Mouse (Mus musculus) NIH3T3 (cell line): Measurements from ENCODE around the gene Olfr522.

Experiments used
- DNase-seq: peaks from one replicate; pipeline ENCODE4 v3.0.0-alpha.2; 2012; ENCODE audit warnings: low read depth

Gene Olfr522

DNA sequence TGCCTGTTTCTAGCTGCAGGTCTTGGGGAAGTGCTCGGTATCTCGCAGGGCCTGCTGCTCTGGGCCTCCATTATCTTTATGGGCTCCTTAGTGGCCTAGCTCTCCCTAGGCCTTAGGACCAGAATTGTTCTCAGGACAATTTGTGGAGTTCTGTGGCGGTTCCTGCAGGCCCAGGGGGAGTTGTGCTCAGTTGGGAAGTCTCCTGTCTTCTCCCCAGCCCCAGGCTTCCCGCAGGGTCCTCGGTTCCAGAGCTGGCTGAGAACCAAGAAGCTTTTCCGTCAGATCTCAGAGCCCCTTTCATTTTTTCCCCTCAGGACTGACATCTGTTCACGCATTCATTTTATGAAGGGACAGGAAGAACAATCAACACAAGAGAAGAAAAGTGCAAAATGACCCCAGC lies at the start of gene Olfr522:
TSS of gene Olfr522 (minus strand) at position 101 of the 400 bp plus-strand sequence.
- DNase-seq: no peak

DNA sequence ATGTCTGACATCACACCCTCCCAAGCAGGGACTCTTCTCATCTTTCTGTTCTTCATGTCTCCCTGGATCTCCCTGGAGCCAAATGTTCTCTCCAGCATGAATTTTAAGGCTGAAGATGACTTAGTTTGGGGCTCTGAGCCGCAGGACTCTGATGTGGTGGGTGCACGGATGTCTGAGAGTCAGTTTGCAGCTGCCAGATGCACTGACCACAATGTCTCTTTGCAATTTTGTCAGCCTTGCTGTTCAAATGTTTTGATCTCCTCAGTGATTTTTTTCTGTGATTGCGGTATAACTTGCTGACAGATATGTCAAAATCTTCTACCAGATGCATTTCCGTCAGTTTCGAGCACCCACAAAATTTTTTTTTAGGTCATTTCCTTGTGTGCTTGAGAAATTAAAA lies 49.3 kb upstream of the Olfr522 start:
- DNase-seq: no peak

DNA sequence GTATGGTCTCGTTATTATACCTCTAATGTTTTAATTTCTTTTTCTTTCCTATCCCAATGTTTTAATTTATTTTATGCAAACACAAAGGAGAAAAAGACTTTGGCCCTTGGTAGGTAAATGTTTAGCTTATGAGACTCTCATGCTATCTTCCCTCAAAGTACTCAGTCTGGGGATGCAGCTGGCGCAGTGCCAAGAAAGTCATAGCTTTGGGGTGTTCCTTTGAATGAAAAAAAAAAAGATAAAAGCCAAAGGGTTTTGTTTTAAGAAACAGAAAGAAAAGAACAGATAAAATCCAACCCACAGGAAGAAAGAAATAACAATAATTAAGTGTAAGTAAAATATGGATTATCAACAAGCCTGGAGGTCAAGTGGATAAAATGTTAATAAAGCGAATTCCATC lies 44.1 kb upstream of the Olfr522 start:
- no peak for DNase-seq

DNA sequence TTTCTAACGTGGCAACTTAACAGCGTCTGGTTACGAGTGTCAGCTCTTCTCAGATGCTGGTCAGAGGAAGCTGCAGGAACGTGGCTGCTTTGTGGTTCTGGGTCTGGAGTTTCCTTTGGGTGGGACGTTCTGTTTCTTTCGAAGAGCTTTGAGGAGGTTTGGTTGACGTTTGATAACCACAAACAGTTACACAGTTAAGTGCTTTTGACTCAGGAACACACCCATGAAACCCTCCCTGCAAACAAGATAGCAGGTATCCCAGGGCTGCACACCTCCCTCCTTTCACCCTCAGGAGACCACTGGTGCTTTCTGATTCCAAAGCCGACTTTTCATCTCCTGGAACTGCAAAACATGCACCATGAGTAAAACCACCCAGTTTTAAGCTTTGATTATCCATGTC lies 43.6 kb upstream of the Olfr522 start:
- DNase-seq: no peak

DNA sequence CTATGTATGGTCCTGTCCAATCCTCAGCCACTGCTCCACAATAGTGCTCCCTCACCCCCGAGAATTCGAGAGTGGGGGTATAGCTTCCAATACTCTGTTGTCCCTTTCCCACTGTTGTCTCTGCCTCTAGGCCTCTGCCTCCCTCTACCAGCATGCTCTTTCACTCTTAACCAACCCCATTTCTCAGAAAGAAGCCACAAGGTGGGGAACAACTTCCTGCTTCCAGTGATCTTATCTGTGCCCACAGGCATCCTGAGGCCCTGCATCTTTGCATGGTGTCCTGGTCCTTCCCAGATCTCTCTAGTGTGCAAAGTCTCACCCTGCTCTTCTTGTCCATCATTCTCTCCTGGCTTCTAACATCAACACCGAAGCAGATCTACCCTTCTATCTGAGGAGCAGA lies 42.3 kb upstream of the Olfr522 start:
- DNase-seq: no peak

DNA sequence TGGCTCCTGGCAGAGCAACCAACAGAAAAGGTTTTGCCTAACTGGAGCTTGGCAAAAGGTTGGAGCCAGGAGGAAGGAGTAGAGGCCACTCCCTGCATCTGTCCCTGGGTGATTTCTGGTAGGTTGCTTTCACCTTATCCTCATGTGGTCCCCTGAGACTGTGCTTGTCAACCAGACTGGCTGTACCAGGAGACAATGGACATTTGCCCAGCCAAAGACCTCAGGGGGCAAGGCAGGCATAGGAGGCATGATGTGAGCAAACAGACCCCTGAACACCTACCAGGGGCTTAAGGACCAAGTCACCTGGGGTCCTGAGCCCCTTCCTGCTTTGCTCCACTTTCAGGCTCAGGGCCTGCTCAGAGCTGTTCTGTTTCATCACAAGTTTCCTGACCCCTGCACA lies 41.3 kb upstream of the Olfr522 start, which contains the start of gene Olfr524:
TSS of gene Olfr524 (minus strand) at position 101 of the 400 bp plus-strand sequence.
- DNase-seq: no peak

DNA sequence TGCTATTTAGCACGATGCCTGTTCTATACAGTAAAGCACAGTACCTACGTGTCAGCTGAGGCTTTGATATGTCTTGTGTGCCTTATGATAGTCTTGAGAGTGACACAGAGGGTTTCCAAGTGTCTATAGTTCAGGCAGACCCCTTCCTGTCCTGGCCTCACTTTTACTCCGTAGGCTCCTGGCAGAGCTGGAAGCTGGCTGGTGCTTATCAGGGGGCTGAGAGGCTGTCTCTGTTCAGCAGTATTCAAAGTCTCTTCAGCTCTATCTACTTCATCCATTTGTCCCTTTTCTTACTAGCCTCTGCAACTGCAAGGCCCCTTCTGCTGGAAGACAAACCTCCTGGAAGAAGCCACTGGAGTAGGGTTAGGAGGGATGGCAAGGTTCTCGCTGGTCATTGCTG lies 36.5 kb upstream of the Olfr522 start:
- DNase-seq: no peak

DNA sequence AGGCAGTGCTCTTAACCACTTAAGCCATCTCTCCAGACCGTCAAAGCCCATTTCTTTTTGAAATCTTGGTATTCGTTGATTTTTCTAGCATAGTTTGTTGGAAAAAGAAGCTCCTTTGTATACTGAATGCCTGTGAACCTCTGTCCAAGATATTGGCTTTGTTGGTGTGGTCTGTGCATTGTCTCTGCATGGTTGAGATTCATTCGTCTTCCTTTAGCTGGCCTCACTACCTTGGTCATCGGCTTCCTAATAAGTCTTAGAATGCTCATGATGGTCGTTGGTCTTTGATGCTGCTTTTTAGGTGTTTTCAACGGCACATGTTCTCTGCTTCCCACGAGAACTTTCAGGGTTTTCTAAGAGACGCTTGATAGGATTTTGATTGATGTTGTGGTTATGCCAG lies 31.4 kb upstream of the Olfr522 start:
- no peak for DNase-seq

DNA sequence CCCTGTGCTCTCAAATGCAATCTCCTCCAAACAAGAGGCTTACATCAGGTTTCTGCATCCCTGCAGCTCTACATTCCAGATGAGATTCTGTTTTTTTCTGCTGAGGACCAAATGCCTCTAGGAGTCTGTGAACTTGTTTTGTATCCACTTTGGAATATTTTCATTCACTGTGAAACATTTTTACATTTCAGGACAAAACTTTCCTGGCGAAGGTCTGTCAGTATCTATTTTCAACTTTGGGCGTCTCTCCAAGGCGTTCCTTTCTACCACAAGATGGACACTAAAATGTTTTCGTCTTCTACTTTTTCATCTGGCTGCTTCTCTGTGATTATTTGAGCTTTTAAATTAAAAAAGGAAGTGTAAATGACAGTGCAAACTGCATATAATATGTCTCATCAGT lies 29.5 kb upstream of the Olfr522 start:
- DNase-seq: no peak

DNA sequence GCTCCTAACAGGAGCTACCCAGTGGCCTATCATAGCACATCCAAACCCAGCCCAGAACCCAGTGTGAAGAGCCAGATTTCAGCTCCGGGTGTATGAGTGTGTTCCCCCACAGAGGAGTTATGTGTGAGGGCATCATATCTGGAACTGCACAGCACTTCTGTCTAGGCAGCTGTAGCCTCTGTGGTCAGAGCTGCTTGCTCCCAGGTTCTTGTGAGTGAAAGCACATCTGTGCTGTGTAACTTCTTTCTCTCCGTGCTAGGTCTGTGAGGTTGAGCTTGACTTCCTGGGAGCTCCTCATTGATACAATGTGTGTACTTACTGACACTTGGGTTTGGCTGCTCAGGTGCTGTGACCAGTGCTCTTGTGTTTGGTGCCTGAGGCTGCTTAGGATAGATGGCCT lies 28.3 kb upstream of the Olfr522 start:
- no peak for DNase-seq

DNA sequence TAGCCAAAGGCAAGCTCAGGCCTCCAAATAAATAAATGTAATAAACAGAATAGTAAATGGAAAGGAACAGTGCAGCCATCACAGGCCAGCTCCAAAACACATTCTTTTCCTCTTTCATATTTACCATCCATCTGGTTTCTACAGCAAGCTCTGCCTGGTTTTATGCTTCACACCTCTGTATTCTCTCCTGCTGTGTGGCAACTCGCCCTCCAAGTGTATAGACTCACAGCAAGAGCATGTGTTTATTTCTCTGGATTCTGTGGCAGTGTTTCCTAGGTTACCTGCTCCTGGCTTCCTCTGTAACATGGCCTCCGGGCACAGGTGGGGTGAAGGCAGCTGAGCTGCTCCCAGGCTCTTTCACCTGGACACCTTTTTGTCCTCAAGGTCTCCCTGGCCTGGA lies 27.9 kb upstream of the Olfr522 start:
- DNase-seq: no peak

DNA sequence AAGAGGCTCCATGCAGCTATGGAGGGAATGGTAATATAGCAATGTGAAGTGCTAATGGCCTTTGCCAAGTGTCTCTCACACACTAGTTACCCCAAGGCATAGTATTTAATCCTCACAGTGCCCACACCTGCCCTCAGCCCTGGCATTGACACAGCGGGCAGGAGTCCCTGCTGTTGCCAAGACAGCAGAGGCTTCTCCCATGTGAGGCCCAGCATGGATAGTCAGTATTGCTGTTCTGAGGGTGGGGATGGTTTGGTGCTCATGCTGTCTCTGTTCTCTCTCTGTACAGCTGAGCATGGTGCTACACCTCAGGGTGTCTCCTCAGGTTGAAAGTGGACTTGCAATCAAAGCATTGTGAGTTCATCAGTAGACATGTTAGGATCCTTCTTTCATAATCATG lies 25.9 kb upstream of the Olfr522 start:
- DNase-seq: no peak

DNA sequence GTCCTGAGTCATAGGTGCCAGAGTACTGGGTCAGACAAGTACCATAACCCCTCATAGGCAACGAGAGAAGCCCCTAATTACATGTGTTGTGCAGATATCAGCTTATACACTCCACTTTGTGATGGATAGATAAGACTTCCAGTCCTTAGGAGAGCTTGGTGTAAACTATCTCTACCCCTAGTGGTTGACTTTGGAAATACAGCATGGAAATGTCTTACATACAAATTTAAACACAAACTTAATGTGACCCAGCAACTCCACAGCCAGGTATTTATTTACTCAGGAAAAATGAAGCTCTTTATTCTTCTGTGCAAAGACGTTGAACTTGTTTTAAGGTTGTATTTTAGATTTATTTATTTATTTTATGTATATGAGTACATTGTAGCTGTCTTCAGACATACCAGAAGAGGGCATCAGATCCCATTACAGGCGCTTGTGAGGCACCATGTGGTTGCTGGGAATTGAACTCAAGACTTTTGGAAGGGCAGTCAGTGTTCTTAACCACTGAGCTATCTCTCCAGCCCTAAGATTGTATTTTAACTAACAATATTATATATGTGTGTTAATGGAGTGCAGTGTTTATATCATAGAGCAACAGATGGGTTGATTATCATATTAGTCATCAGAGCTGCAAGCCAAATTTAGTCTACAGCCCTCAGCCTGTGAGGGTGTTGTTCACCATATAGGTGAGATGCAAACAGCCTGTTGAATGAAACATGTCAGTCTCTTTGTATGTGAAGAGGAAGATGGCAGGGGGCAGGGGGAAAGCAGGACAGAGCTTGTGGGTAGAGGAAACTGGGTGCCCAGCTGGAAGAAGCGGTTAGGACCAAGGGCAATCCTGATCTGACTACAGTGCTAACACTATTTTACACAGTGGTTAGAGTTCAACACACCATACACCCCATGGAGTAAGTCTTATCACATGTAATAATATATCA lies 24.1 kb upstream of the Olfr522 start:
- peak; percentile 57 for DNase-seq

DNA sequence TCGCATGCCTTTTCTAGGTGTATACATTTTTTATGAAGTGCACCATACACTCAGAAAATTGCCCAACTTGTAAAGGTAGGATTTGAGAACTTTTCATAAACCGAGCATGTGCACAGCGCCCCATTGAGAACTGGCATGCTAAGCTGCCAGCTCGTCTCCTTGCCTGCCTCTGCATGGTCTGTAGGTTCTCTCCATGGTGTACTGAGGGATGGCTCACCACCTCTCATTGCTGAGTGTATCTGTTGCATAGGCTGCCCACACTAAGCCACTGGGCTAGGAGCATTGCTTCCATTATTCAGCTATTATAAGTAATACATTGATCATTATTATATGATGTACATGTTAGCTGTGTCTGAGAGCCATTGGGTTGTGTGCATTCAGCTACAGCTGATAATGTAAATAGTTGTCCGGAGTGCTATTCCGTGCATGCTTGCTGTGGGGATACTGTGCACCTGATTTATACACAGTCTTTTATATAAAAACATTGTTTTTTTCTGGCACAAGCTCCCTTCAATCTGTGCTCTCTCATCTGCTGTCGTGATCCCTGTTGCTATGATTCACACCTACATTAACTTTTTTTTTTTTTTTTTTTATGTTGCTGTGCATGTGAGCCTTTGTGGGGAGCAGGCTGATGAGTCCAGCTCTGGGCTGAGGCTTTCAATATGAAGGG lies 23.3 kb upstream of the Olfr522 start:
- no peak for DNase-seq

DNA sequence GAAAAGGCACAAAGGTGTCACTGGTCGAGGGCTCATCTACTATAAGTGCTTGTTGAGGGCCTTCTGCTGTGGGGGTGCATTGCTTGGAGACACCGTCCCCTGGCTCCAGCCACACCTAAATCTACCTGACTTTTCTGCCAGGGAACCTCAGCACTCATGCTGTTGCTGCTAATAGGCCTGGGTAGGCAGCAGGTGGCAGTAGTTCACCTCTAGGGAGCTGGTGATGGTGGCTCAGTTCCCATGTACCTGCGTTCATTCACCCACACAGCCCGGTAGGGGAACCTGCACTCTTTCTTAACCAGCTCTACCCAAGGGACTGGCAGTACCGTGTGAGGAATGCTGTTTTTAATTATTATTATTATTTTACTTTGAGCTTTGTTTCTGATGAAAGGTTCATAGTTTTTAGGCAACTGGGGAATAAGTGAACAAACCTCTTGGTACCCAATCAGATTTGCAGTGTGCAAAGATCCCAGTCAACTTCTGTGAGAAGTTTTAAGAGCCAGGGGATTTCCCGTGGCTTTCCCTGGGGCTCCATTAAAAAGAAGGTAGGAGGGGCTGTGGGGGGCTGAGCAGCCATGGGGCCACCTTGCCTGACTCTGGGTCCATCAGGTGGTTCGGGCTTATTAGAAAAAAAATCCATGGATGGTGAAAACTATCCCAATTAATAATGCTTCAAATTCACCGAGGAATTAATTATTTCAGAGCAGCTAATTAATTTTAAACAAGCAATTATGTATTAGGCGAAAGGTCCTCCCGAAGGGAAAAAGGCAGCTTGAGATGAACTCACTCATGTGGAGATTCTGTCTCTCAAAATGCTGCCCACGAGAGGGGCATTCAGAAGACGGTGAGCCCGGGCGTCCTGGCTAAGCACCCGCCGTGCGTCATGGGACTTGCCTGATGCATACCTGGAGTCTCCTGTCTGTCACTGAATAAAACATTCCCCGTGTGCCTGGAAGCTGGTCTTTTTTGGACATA lies 22.4 kb upstream of the Olfr522 start:
- no peak for DNase-seq

DNA sequence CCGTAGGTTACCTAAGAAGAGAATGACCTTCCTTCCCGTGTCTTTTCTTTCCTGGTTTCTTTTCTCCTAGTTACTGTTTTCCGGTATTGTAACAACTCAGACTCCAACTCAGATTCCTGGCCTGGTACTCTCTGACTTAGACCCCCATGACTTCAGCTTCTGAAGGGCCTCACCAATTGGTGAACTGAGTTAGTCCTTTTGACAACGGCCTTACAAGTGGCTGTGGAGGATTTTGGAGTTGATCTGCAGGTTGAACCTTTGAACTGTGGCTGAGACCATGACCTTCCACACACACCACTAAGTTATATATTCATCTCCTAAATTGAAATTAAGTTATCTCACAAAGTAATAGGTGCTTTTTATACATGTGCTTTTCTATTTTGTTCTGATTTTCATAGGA lies 19.6 kb upstream of the Olfr522 start:
- DNase-seq: no peak

DNA sequence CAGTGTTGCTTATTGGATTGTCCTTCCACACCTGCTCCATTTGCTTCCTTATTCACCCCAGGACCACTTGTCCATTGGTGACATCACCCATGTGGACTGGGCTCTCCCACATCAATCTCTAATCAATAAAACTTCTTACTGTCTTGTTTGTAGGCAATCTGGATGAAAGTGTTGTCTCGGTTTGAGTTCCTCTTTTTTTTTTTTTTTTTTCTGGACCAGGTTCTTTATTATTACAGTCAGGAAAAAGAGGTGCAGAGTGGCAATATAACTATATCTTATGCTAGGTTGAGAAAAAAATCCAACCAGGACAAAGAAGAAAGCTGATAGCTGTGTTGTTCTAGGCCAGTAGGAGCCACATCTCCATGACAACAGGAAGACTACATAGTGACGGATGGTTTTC lies 16.1 kb upstream of the Olfr522 start:
- no peak for DNase-seq

DNA sequence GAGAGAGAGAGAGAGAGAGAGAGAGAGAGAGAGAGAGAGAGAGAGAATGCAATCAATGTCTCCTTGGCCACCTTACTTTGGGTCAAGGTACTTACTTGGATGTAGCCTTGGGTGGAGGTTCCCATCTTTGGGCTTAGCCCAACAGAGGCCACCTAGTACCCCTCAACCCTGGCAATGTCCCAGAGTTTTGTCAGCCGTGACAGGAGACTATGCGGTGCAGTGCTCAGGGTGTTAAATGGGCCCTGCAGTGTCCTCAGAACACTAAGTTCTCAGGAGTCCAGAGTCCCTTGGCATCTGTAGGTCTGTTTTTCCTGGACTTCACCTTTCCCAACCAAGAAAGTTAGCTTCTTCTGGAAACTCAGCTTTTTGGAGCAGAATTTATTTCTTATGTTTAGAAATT lies 14.6 kb upstream of the Olfr522 start:
- DNase-seq: no peak

DNA sequence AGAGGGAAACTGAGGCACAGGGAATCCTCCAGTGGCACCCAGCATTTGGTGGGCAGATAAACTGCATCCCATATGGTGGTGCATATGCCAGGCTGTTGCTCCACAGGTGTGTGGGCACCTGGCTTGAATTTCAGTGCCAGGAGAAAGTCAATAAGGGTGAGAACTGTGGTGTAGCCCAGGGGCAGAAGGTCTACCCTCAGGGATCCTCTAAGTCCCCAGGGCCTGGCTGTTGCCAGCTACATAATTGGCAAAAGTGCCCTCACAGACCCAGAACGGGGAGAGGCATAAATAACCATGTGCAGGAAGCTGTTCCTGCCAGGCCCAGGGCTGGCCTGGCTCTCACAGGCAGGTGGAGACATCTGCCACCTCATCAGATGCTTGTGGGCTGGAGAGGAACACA lies 8.4 kb upstream of the Olfr522 start, which contains the start of gene Olfr523:
TSS of gene Olfr523 (plus strand) at position 282 of the 400 bp plus-strand sequence.
- DNase-seq: no peak

DNA sequence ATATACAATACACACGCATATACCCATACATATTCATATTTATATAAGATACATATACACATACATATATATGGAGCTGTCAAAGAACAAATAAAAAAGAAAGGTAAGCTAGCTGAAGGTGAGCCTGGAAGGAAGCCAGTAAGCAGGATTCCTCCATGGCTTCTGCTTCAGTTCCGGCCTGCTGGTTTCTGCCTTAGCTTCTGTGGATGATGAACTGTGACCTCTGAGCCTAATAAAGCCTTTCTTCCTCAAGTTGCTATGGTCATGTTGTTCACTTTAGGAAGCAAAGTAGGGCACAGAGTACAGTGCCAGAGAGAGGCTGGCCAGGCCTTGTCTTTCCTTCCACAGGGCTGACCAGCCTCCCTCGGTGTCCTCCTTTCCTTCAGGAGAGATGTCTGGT lies 6.3 kb upstream of the Olfr522 start:
- no peak for DNase-seq

DNA sequence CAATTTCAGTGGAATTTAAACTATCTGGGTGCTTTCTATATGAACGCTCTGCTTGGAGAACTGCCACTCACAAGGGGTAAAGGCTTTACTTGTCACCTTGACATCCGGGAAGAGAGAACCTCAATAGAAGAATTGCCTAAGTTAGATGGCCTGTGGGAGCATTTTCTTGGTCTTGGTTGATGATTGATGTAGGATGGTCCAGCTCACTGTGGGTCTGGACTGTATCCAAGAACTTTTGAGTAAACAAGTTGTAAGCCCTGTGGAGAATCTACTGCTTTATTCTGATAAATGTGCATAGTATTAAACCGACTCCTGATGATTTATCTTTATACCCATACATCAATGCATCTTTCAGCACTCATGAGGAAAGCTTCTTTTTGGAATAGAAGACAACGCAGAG lies 4.8 kb upstream of the Olfr522 start:
- DNase-seq: peak; percentile 48

DNA sequence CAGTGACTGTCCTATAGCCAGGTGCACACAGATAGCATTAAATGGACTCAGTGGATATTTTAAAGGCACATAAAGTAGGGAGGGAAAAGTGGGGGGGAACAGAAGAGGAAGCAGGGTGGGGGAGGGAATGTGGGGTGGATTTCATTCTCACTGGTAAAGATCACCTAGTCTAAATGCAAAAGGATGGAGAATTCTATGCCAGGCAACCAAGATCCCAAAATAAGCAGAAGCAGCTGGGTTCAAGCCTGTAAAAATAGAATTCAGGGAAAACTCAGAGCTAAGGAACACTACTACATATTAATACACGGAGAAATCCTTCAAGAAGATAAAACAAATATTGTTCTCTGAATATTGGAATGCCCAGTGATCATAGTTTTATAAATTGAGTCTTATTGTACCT lies 3.4 kb upstream of the Olfr522 start:
- DNase-seq: no peak
